Mouse (Mus musculus) regulatory T cell (primary cell): ENCODE results near the gene Dnaja3.
"Not testable (repeated sequence)": the region's sequence is repeated elsewhere in the genome, so short reads cannot be mapped to it uniquely, and the experiment has no call there.

Experiments
- in situ Hi-C: fragments of 300-600 bp; cut with MboI, MseI; formaldehyde crosslinking; loops from one replicate; pipeline ENCODE4 v1.15.1; 2025; ENCODE audit warnings: high pct_unique_total_duplicates

The Dnaja3 gene

GRCm38 (mm10) chr16:4663806-4664205, 24.0 kb downstream of the Dnaja3 start:
- in situ Hi-C loops, result no loop called here

GRCm38 (mm10) chr16:4665726-4666125, 25.9 kb downstream of the Dnaja3 start:
- in situ Hi-C loops, result loop anchor here (5.0 kb wide), 1 partner anchor 33 kb away; no protein-coding TSS in a partner anchor

- in situ Hi-C loops, result loop anchor here (5.0 kb wide), 1 partner anchor 35 kb away; no protein-coding TSS in a partner anchor
Observed at GRCm38 (mm10) chr16:4667190-4667808, 27.5 kb downstream of the Dnaja3 start.

- in situ Hi-C loops, result no loop called here
Observed at GRCm38 (mm10) chr16:4670317-4670716, 30.5 kb downstream of the Dnaja3 start.

GRCm38 (mm10) chr16:4674091-4674490, 34.3 kb downstream of the Dnaja3 start:
- in situ Hi-C loops, result no loop called here

GRCm38 (mm10) chr16:4676836-4677235, 37.0 kb downstream of the Dnaja3 start:
- in situ Hi-C loops, result no loop called here

- in situ Hi-C loops, result no loop called here
Observed at GRCm38 (mm10) chr16:4678080-4678479, 38.3 kb downstream of the Dnaja3 start.

- in situ Hi-C loops, result no loop called here
Observed at GRCm38 (mm10) chr16:4679121-4680018, 39.6 kb downstream of the Dnaja3 start, which contains the start of gene Coro7. Gene Coro7 (minus strand): TSS chr16:4679777.

- in situ Hi-C loops, result not testable (repeated sequence)
Observed at GRCm38 (mm10) chr16:4680922-4681455, 41.2 kb downstream of the Dnaja3 start.

- in situ Hi-C loops, result no loop called here
Observed at GRCm38 (mm10) chr16:4682628-4683179, 42.9 kb downstream of the Dnaja3 start.

- in situ Hi-C loops, result no loop called here
Observed at GRCm38 (mm10) chr16:4683193-4683580, 43.4 kb downstream of the Dnaja3 start.

- in situ Hi-C loops, result no loop called here
Observed at GRCm38 (mm10) chr16:4683581-4684456, 44.0 kb downstream of the Dnaja3 start.

- in situ Hi-C loops, result no loop called here
Observed at GRCm38 (mm10) chr16:4684457-4684791, 44.6 kb downstream of the Dnaja3 start.

- in situ Hi-C loops, result not testable (repeated sequence)
Observed at GRCm38 (mm10) chr16:4689371-4689770, 49.6 kb downstream of the Dnaja3 start.

- in situ Hi-C loops, result no loop called here
Observed at GRCm38 (mm10) chr16:4701211-4701610, 61.4 kb downstream of the Dnaja3 start.

- in situ Hi-C loops, result no loop called here
Observed at GRCm38 (mm10) chr16:4702646-4703045, 62.9 kb downstream of the Dnaja3 start.

GRCm38 (mm10) chr16:4705541-4705940, 65.8 kb downstream of the Dnaja3 start:
- in situ Hi-C loops, result no loop called here

GRCm38 (mm10) chr16:4711173-4711572, 71.4 kb downstream of the Dnaja3 start:
- in situ Hi-C loops, result no loop called here

GRCm38 (mm10) chr16:4713861-4714710, 74.3 kb downstream of the Dnaja3 start:
- in situ Hi-C loops, result no loop called here

- in situ Hi-C loops, result loop anchor here (5.0 kb wide), 1 partner anchor 54 kb away; no protein-coding TSS in a partner anchor
Observed at GRCm38 (mm10) chr16:4717866-4718265, 78.1 kb downstream of the Dnaja3 start.
